11 mouse cellular contexts compared by ENCODE assay signal in the genomic region with DNA sequence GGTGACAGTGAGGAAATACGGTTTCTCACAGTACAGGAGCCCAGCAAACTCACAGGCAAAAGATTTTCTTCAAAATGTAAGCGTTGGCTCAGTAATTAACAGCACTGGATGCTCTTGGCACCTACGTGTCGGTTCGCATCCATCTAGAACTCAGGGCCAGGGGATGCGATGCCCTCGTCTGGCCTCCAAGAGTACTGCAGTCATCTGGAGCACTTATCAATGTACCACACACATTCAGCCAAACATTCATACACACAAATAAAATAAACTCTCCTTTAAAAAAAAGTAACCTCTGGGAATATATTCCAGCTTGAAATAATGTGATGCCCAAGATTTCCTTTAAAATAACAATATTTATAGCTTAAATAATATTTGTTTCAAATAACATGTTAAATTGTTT. TPM values are rescaled to one million over a fixed set of nuclear protein-coding genes. Genes with fewer than 3 reads are reported as not detected.
A peak's percentile ranks its signal among the peaks of the same experiment; 100 is the strongest.
DNase-seq lines count a peak whose midpoint lies in the region; ATAC-seq and TF ChIP-seq lines count a peak whose summit lies in the region.
"Had no signal": no experiment of that assay in that cellular context is flagged by ENCODE, and none has a peak within 500 bp of the region (broad histone marks: within the 10 kb centered on the region; RNA-seq: fewer than 3 reads in every experiment).

No protein-coding gene starts in this region.

- peak; percentile 40 for TF ChIP-seq CTCF in heart, postnatal 0 days (IDR thresholded peaks at IDR 0.05; ENCODE audit: low read depth)

- H3K4me1 ChIP-seq in heart, postnatal 0 days (ENCODE audit: control insufficient read depth, insufficient read depth), result 0 out of 2 replicates have a peak, but pooled peaks cover 3% of the 10 kb centered on the region
- peaks cover 92% of the 10 kb centered on the region for H3K4me1 ChIP-seq in liver, embryonic 12.5 days
- H3K4me1 ChIP-seq in midbrain, embryonic 15.5 days, result no peaks in the 10 kb centered on the region
- H3K4me1 ChIP-seq: embryonic facial prominence, embryonic 15.5 days had no signal

- H3K4me3 ChIP-seq in heart, postnatal 0 days (ENCODE audit: low read depth, low read length), result no peak overlapping the region
- H3K4me3 ChIP-seq in liver, embryonic 12.5 days, result no peak overlapping the region
- H3K4me3 ChIP-seq in midbrain, embryonic 15.5 days, result no peak overlapping the region
- H3K4me3 ChIP-seq: embryonic facial prominence, embryonic 15.5 days; heart, embryonic 15.5 days had no signal

- peaks cover 22% of the 10 kb centered on the region; the same call in 1 of the 2 replicates for H3K36me3 ChIP-seq in heart, postnatal 0 days (replicated peaks; ENCODE audit: control insufficient read depth, insufficient read depth, low read length)
- H3K36me3 ChIP-seq in liver, embryonic 12.5 days, result peaks cover 78% of the 10 kb centered on the region
- H3K36me3 ChIP-seq in midbrain, embryonic 15.5 days (replicated peaks), result no peaks in the 10 kb centered on the region

- H3K27me3 ChIP-seq in heart, postnatal 0 days (ENCODE audit: control insufficient read depth, insufficient read depth, low read length), result no peaks in the 10 kb centered on the region
- no peaks in the 10 kb centered on the region for H3K27me3 ChIP-seq in liver, embryonic 12.5 days (replicated peaks)
- no peaks in the 10 kb centered on the region for H3K27me3 ChIP-seq in midbrain, embryonic 15.5 days (replicated peaks)
- H3K27me3 ChIP-seq: embryonic facial prominence, embryonic 15.5 days; heart, embryonic 15.5 days had no signal

- no peak overlapping the region for H3K9ac ChIP-seq in heart, postnatal 0 days (replicated peaks; ENCODE audit: low read depth, low read length)
- H3K9ac ChIP-seq in liver, embryonic 12.5 days, result no peak overlapping the region
- H3K9ac ChIP-seq in midbrain, embryonic 15.5 days, result no peak overlapping the region
- H3K9ac ChIP-seq: embryonic facial prominence, embryonic 15.5 days; heart, embryonic 15.5 days had no signal

- TF ChIP-seq EP300 in heart, postnatal 0 days (IDR thresholded peaks at IDR 0.05; ENCODE audit: low read depth), result no peak

- no peak overlapping the region for H3K27ac ChIP-seq in heart, postnatal 0 days (ENCODE audit: low read depth)
- peak overlapping the region; percentile 57 for H3K27ac ChIP-seq in liver, embryonic 12.5 days
- no peak overlapping the region for H3K27ac ChIP-seq in midbrain, embryonic 15.5 days
- H3K27ac ChIP-seq: embryonic facial prominence, embryonic 15.5 days had no signal

- H3K4me2 ChIP-seq in heart, postnatal 0 days (ENCODE audit: low read depth, low read length), result no peak overlapping the region
- no peak overlapping the region for H3K4me2 ChIP-seq in liver, embryonic 12.5 days
- no peak overlapping the region for H3K4me2 ChIP-seq in midbrain, embryonic 15.5 days
- H3K4me2 ChIP-seq: embryonic facial prominence, embryonic 15.5 days; heart, embryonic 15.5 days had no signal

- ATAC-seq in heart, postnatal 0 days (ENCODE audit: insufficient read depth, low read depth), result no peak
- ATAC-seq in liver, embryonic 12.5 days, result no peak
- no peak for ATAC-seq in megakaryocyte, adult 5-6 weeks (ENCODE audit: poor library complexity, severe bottlenecking)
- ATAC-seq in midbrain, embryonic 15.5 days (replicated peaks), result no peak

- H3K9me3 ChIP-seq in heart, postnatal 0 days (replicated peaks; ENCODE audit: control insufficient read depth, low read length), result no peaks in the 10 kb centered on the region
- no peaks in the 10 kb centered on the region for H3K9me3 ChIP-seq in liver, embryonic 12.5 days (replicated peaks)
- no peaks in the 10 kb centered on the region for H3K9me3 ChIP-seq in midbrain, embryonic 15.5 days
- H3K9me3 ChIP-seq: heart, embryonic 15.5 days had no signal

- 75% methylated on average over 7 of the region's 7 CpGs for WGBS in heart, postnatal 0 days
- WGBS in liver, embryonic 12.5 days (ENCODE audit: insufficient replicate concordance), result 52% methylated on average over 7 of the region's 7 CpGs
- 71% methylated on average over 7 of the region's 7 CpGs for WGBS in midbrain, embryonic 15.5 days

- DNase-seq in heart, postnatal 0 days (ENCODE audit: low spot score), result no peak
- DNase-seq in heart, adult 8-10 months (ENCODE audit: low spot score), result no peak
- DNase-seq in 416B (ENCODE audit: low read depth) (peak; percentile 68), ES-CJ7 (ENCODE audit: low read depth, low spot score) (peak; percentile 41)
- DNase-seq in ovary, postnatal 36 days (ENCODE audit: low spot score), result no peak
- DNase-seq: layer of hippocampus, postnatal 36 days had no signal

RNA-seq across cellular contexts. Expression of a gene that starts 29.0 kb away (rescaled TPM):
- total RNA-seq in heart, postnatal 0 days (2014; rRNA removed; ENCODE audit: low replicate concordance), result 11.6 and 24.7 TPM in 2 replicates
- 2.9 and 3.2 TPM in 2 replicates for polyA plus RNA-seq in heart, postnatal 0 days (2015; fragmentation: Nextera tagmentation; extraction: Ambion mirVana)
- 10 to 100 TPM in 1 of 4 experiments, 1 to 10 TPM in 3; 8.7 to 10.3 (median 9.4) TPM for total RNA-seq in heart, adult 8-10 months (2022)
- 11.0 and 12.2 TPM in 2 replicates for polyA plus RNA-seq in liver, embryonic 12.5 days (2016; fragmentation: Nextera tagmentation; extraction: Ambion mirVana)
- total RNA-seq in megakaryocyte, adult 5-6 weeks (2015), result 38.7 and 58.8 TPM in 2 replicates
- 42.1 and 44.6 TPM in 2 replicates for total RNA-seq in megakaryocyte, adult 5-6 weeks (2017)
- 6.5 and 7.6 TPM in 2 replicates for polyA plus RNA-seq in midbrain, embryonic 15.5 days (2015; fragmentation: Nextera tagmentation; extraction: Ambion mirVana)

Comparison
In these comparisons a context has a peak if more than half of its experiments do, and no peak if none do; other contexts are left out.
1. DNase-seq: peak in 416B (single experiment) and ES-CJ7 (single experiment); none in heart, postnatal 0 days (single experiment), heart, adult 8-10 months (single experiment) and ovary, postnatal 36 days (single experiment).